Mouse (Mus musculus) liver, postnatal 0 days (tissue): ENCODE results near the gene Mrps27. TPM values are rescaled to one million over a fixed set of nuclear protein-coding genes. Genes with fewer than 3 reads are reported as not detected.

Experiments
- ATAC-seq: fragments of 200-750 bp; cut with Nextera tagmentation; 2 replicates; pipeline ENCODE4 v1.8.0; 2017; ENCODE audit warnings: mild to moderate bottlenecking, moderate library complexity
- DNase-seq: peaks from one replicate; pipeline ENCODE4 v3.0.0-alpha.2; 2016
- H3K27ac ChIP-seq: fragments of 300-500 bp; sonication (generic); 2 replicates; pipeline ENCODE4 v1.5.1; 2014; ENCODE audit warnings: antibody characterized with exemption, moderate library complexity, mild to moderate bottlenecking, low read depth
- H3K27me3 ChIP-seq: fragments of 300-500 bp; sonication (generic); 2 replicates; pipeline ENCODE4 v1.6.1; 2014; ENCODE audit warnings: low read length, control low read depth, mixed read lengths; ENCODE audit not compliant: insufficient read depth
- H3K36me3 ChIP-seq: fragments of 300-500 bp; sonication (generic); replicated peaks from 2 replicates; pipeline ENCODE4 v1.6.1; 2014; ENCODE audit warnings: mild to moderate bottlenecking, control low read depth, low read length, moderate library complexity, mixed read lengths; ENCODE audit not compliant: insufficient read depth
- H3K4me1 ChIP-seq: fragments of 300-500 bp; sonication (generic); 2 replicates; pipeline ENCODE4 v1.6.1; 2014; ENCODE audit warnings: antibody characterized with exemption, mild to moderate bottlenecking, control low read depth; ENCODE audit not compliant: insufficient read depth
- H3K4me2 ChIP-seq: fragments of 300-500 bp; sonication (generic); 2 replicates; pipeline ENCODE4 v1.6.1; 2014; ENCODE audit warnings: low read depth, mild to moderate bottlenecking, low read length, moderate library complexity, mixed read lengths
- H3K4me3 ChIP-seq: fragments of 300-500 bp; sonication (generic); 2 replicates; pipeline ENCODE4 v1.5.1; 2014; ENCODE audit warnings: low read depth, low read length
- H3K9ac ChIP-seq: fragments of 300-500 bp; sonication (generic); replicated peaks from 2 replicates; pipeline ENCODE4 v1.6.1; 2014; ENCODE audit warnings: mild to moderate bottlenecking, moderate library complexity
- H3K9me3 ChIP-seq: fragments of 300-500 bp; sonication (generic); 2 replicates; pipeline ENCODE4 v1.6.1; 2016; ENCODE audit warnings: mild to moderate bottlenecking, control low read depth, low read length, mixed read lengths
- CTCF ChIP-seq: sonication (generic); IDR thresholded peaks from 2 replicates; pipeline ENCODE4 v1.5.1; 2016; ENCODE audit warnings: antibody characterized with exemption, low read depth
- EP300 ChIP-seq: IDR thresholded peaks from 2 replicates; pipeline ENCODE4 v1.6.1; 2016; ENCODE audit warnings: antibody characterized with exemption, low read depth, mild to moderate bottlenecking
- WGBS: fragments of 180-500 bp; shearing (Covaris S2); extraction: QIAGEN DNeasy Blood & Tissue Kit; methylation state at CpG from one replicate; pipeline ENCODE4 v1.1.7; 2014; ENCODE audit not compliant: insufficient replicate concordance; 5-methylcytosine and 5-hydroxymethylcytosine counted together
- polyA plus RNA-seq: library from polyadenylated mRNA; unstranded; fragments of >200 nt; fragmentation: Nextera tagmentation; extraction: Ambion mirVana; gene quantifications from 2 replicates; pipeline ENCODE4 v1.2.1, GENCODE M21; 2015

The Mrps27 gene
- polyA plus RNA-seq, 1 experiment from 2014 or later = 16.6 TPM

DNA sequence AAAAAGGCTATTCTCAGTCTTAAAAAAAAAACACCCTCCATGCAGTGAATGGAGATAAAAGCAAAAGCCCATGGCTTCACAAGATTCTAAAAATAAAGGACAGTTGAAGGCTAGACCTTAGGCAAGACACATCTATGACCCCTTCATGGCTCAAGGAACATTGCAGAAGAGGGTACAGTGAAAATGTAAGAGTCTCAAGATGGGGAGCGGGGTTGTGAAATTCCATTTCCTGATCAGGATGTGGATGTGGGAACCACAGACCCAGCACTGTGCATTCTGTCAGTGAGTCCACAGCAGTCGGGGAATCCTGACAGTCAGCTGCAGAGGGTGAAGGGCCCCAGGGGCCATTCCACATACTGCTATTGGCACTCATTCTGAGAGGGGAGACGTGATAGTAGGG, 48.5 kb downstream of the Mrps27 start:
- Histone ChIP-seq H3K36me3 (no peaks in the 10 kb centered on the region), H3K4me2 (no peak overlapping the region), H3K27me3 (no peaks in the 10 kb centered on the region), H3K9ac (no peak overlapping the region), H3K4me3 (no peak overlapping the region), H3K9me3 (no peaks in the 10 kb centered on the region), H3K27ac (no peak overlapping the region), H3K4me1 (no peaks in the 10 kb centered on the region)
- no peak for DNase-seq
- TF ChIP-seq CTCF = no peak
- no peak for TF ChIP-seq EP300
- no peak for ATAC-seq
- 66% methylated on average over 3 of the region's 3 CpGs for WGBS

- H3K9me3 ChIP-seq = no peaks in the 10 kb centered on the region
- no peak overlapping the region for H3K4me2 ChIP-seq
- no peaks in the 10 kb centered on the region for H3K36me3 ChIP-seq
- WGBS = 55% methylated on average over 3 of the region's 3 CpGs
- no peak overlapping the region for H3K4me3 ChIP-seq
- H3K27ac ChIP-seq = no peak overlapping the region
- H3K4me1 ChIP-seq = no peaks in the 10 kb centered on the region
- ATAC-seq (no peak), DNase-seq (no peak)
- H3K9ac ChIP-seq = no peak overlapping the region
- TF ChIP-seq CTCF = peak; percentile 31; the same call in 1 of the 2 replicates
- no peak for TF ChIP-seq EP300
- no peaks in the 10 kb centered on the region for H3K27me3 ChIP-seq
Observed at GRCm38 (mm10) chr13:99394694-99395093, 50.1 kb downstream of the Mrps27 start.

GRCm38 (mm10) chr13:99395531-99395930, 50.9 kb downstream of the Mrps27 start:
- DNase-seq (no peak), ATAC-seq (no peak)
- Histone ChIP-seq H3K4me1 (no peaks in the 10 kb centered on the region), H3K9me3 (no peaks in the 10 kb centered on the region), H3K4me3 (no peak overlapping the region), H3K27ac (peak overlapping the region; percentile 22; the same call in 1 of the 2 replicates), H3K4me2 (no peak overlapping the region), H3K9ac (no peak overlapping the region), H3K27me3 (no peaks in the 10 kb centered on the region), H3K36me3 (no peaks in the 10 kb centered on the region; the same call in 1 of the 2 replicates)
- 79% methylated on average over 12 of the region's 12 CpGs for WGBS
- TF ChIP-seq CTCF (no peak), EP300 (no peak)

DNA sequence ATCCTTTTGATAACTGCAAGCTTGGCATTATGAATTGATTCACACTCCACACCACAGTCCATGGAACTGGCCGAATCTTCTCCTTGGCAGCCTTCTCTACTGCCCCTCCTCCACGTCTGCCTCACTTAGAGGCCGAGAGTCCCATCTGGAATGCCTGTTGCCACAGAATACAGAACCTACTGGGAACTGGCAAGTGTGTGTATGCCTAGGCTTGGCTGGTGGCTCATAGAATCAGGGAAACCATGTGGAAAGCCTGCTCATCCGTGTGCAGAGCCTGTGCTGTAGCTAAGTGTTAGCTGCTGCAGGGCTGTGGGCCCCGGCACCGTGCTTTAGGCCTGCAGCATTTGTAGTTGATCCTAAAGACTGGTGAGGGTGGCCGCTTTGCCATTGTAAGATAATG, 52.6 kb downstream of the Mrps27 start:
- no peak overlapping the region for H3K9ac ChIP-seq
- H3K4me1 ChIP-seq = no peaks in the 10 kb centered on the region
- H3K36me3 ChIP-seq = no peaks in the 10 kb centered on the region; the same call in 1 of the 2 replicates
- H3K4me2 ChIP-seq = no peak overlapping the region
- no peak for DNase-seq
- WGBS = 78% methylated on average over 7 of the region's 7 CpGs
- ATAC-seq = no peak
- TF ChIP-seq EP300 = no peak
- H3K4me3 ChIP-seq = no peak overlapping the region
- H3K27ac ChIP-seq = no peak overlapping the region
- H3K9me3 ChIP-seq = no peaks in the 10 kb centered on the region
- no peaks in the 10 kb centered on the region for H3K27me3 ChIP-seq

GRCm38 (mm10) chr13:99398149-99398701, 53.6 kb downstream of the Mrps27 start:
- Histone ChIP-seq H3K4me2 (no peak overlapping the region), H3K27ac (no peak overlapping the region), H3K27me3 (no peaks in the 10 kb centered on the region), H3K4me3 (no peak overlapping the region), H3K9ac (no peak overlapping the region), H3K9me3 (no peaks in the 10 kb centered on the region), H3K36me3 (peaks cover 4% of the 10 kb centered on the region; the same call in 1 of the 2 replicates), H3K4me1 (no peaks in the 10 kb centered on the region)
- 82% methylated on average over 12 of the region's 12 CpGs for WGBS
- DNase-seq = no peak
- no peak for ATAC-seq
- TF ChIP-seq EP300 = no peak

DNA sequence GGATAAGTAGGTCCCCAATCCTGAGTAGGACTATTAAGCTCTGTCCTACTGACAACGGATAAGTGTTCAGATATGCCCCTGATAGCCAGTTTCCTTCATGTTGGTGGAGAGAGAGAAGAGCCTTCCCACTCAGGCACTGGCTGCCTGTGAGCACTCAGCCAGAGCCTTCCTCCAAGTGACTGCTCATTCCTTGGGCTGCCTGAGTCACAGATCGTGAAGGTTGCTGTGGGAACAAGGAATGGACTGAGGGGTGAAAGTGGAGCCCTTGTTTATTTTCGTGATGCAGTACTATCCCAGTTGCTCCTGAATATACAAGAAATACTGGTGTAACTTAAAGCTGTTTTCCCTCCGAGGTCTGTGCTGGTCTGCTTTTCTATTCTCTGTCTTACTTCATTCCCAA, 54.8 kb downstream of the Mrps27 start:
- Histone ChIP-seq H3K9me3 (no peaks in the 10 kb centered on the region), H3K4me3 (no peak overlapping the region), H3K4me1 (no peaks in the 10 kb centered on the region), H3K27ac (no peak overlapping the region), H3K4me2 (no peak overlapping the region), H3K36me3 (peaks cover 4% of the 10 kb centered on the region; the same call in 1 of the 2 replicates), H3K27me3 (no peaks in the 10 kb centered on the region), H3K9ac (no peak overlapping the region)
- DNase-seq (no peak), ATAC-seq (no peak)
- WGBS = 69% methylated on average over 4 of the region's 4 CpGs
- TF ChIP-seq EP300 = no peak
- TF ChIP-seq CTCF = no peak

DNA sequence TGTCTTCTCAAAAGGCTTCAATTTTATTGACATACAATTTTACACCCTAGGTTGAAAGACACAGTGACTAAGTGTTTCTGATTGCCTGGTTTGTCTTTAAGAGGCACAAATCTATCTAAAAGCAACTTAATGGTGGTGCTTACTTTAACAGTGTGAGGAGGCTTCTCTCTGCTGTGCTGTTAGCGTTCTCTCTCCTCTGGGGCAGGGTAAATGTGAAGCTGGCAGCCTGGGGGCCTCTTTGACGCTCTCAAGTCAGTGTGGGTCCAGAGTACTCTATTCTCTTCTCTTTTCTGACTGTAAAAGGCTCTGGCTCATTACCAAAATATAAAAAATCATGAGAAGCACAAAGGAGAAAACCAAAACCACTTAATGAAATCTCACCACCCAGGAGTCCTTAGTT, 64.6 kb downstream of the Mrps27 start:
- H3K36me3 ChIP-seq = peaks cover 19% of the 10 kb centered on the region
- 77% methylated on average over 2 of the region's 2 CpGs for WGBS
- no peak for ATAC-seq
- H3K4me1 ChIP-seq = no peaks in the 10 kb centered on the region
- H3K4me2 ChIP-seq = no peak overlapping the region
- no peak for DNase-seq
- no peaks in the 10 kb centered on the region for H3K27me3 ChIP-seq
- no peak for TF ChIP-seq CTCF
- TF ChIP-seq EP300 = no peak
- no peak overlapping the region for H3K9ac ChIP-seq
- no peak overlapping the region for H3K4me3 ChIP-seq
- H3K27ac ChIP-seq = no peak overlapping the region
- H3K9me3 ChIP-seq = no peaks in the 10 kb centered on the region
